Mouse (Mus musculus) activated CD4-positive, CD25-positive, alpha-beta regulatory T cell, adult 9 weeks (primary cell): ENCODE results near the gene Olfr361. TPM values are rescaled to one million over a fixed set of nuclear protein-coding genes. Genes with fewer than 3 reads are reported as not detected.

Experiments used
- polyA plus RNA-seq: library from polyadenylated mRNA; unstranded; fragments of 100-300 nt; shearing (Covaris generic); gene quantifications from one replicate; pipeline ENCODE4 v1.2.1, GENCODE M21; 2017

The Olfr361 gene
- polyA plus RNA-seq, result not detected

DNA sequence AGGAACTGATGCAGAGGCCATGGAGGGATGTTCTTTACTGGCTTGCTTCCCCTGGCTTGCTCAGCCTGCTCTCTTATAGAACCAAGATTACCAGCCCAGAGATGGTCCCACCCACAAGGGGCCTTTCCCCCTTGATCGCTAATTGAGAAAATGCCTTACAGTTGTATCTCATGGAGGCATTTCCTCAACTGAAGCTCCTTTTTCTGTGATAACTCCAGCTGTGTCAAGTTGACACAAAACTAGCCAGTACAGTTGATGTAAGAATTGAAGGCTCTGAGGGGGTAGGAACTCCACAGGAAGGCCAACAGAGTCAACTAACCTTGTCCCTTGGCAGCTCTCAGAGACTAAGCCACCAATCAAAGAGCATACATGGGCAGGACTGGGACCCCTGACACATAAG lies at the start of gene Olfr361:
TSS of gene Olfr361 (minus strand) at position 101 of the 400 bp plus-strand sequence.

DNA sequence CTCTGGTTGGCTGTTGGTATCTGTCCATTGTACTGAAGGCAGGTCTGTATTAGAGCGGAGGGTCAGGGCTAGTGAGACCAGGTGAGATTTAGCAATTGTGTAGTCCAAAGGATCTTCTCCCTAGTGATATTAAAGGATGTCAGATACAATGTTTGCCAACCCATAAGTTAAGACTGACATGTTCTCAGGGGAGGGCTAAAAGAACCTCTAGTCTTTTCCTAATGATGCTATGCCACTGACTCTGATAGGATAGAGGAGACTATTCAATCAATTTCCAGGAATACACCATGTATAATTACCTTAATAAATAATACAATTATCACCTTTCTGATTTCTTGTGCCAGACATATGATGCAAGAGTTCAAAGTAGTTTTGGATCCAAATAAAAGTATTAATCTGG lies 28.7 kb upstream of the Olfr361 start, which contains the start of gene Olfr362:
TSS of gene Olfr362 (minus strand) at position 101 of the 400 bp plus-strand sequence.

DNA sequence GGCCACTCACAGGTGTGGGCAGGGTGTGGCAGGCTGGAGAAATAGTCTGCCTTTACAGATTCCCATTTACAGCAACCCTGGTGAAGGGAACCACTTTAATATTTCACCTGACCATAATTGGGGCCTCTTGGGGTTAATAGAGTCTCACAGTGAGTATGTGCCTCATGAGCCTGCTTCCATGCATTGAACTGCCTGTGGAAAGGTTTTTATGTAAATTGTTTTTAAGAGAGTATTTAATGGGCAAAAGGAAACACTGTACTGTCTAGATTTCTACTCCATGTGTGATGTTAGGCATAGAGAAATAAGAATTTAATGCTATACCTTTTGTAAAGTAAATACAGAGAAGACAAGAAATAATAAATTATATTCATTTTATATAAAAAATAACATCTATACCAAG lies 23.6 kb downstream of the Olfr361 start, which contains the start of gene Olfr360:
TSS of gene Olfr360 (plus strand) at position 301 of the 400 bp plus-strand sequence.

Other genes starting within 250 kb of the Olfr361 start
- not detected for gene Olfr350, start 243.0 kb downstream of the Olfr361 start, polyA plus RNA-seq
- gene Olfr351, start 226.6 kb downstream of the Olfr361 start, polyA plus RNA-seq, result not detected
- not detected for gene Olfr352, start 220.8 kb downstream of the Olfr361 start, polyA plus RNA-seq
- not detected for gene Olfr353, start 196.4 kb downstream of the Olfr361 start, polyA plus RNA-seq
- not detected for gene Olfr354, start 183.6 kb downstream of the Olfr361 start, polyA plus RNA-seq
- not detected for gene Olfr355, start 160.4 kb downstream of the Olfr361 start, polyA plus RNA-seq
- gene Olfr356, start 152.2 kb downstream of the Olfr361 start, polyA plus RNA-seq, result not detected
- not detected for gene Olfr357, start 95.5 kb downstream of the Olfr361 start, polyA plus RNA-seq
- not detected for gene Olfr358, start 80.0 kb downstream of the Olfr361 start, polyA plus RNA-seq
- not detected for gene Olfr360, start 23.5 kb downstream of the Olfr361 start, polyA plus RNA-seq
- not detected for gene Olfr362, start 28.6 kb upstream of the Olfr361 start, polyA plus RNA-seq
- not detected for gene Olfr364-ps1, start 50.0 kb upstream of the Olfr361 start, polyA plus RNA-seq
- gene Olfr365, start 98.9 kb upstream of the Olfr361 start, polyA plus RNA-seq, result not detected
- not detected for gene Olfr366, start 122.3 kb upstream of the Olfr361 start, polyA plus RNA-seq
- gene Olfr368, start 237.2 kb upstream of the Olfr361 start, polyA plus RNA-seq, result not detected